Mouse (Mus musculus): ENCODE results near the gene Frmd6.

The Frmd6 gene

DNA sequence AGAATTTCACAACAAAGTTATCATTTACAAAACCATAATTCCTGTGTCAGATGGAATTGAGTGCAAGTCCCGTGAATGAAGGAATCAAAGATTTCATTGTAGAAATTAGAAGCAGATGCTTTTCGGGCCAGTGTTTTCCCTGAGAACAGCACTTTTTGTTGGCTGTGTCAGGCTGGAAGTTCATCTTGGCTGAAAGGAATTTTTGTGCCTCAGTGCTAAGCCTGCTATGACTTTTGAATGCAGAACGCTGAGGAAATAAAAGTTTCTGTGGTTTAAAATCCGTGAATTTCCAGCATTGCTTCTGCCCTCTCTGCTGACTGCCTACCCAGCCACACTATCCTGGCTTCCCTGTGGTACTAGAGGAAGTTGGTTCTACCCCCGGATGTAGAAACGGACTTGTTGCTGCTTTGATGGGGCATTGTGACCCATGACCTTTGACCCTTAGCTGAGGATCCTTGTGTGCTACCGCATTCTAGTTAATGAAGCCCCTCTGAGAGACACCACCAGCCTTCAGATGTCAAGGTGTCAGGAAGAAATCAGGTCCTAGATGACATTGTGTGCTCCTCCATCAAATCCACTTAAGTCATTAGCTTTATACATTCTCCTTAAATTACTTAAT, 26.1 kb downstream of the Frmd6 start:
- no peak for DNase-seq (ENCODE audit: low spot score in 2 of 2)

DNA sequence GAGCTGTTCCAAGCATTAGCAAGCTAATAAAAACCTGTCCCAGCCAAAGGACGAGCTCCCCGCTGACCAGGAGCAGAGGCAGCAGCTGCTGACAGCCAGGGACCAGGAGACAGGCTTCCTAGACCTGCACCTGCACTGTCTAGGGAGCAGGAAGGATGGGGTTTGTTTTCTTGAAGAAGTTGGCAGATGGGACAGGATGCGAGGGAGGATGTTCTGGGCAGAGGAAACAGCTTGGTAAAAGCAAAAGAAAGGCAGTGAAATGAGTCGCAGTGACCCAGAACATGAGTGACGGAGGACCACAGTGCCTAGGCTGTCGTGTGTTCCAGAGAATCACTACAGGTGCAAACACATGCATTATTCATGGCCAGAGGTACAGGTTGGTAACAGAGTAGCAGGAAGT, 27.7 kb downstream of the Frmd6 start:
- no peak for DNase-seq (ENCODE audit: low spot score in 2 of 2)

DNA sequence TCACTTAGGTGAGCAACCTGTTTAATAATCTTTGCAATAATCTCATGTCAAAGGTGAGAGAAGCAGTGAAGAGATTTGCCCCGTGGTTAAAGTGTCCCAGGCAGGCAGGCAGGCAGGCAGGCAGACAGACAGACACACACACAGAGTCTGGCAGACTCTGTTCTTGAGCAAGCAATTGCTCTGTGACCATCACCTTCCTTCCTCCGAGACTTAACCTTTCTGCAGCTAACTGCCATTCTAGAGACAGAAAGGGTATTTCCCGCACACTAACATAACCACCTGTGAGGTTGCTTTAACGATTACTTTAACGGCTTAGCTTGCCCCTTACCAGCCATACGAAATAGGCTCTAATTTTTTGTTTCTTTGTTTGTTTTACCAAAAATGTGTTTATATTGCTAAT, 30.4 kb downstream of the Frmd6 start:
- no peak for DNase-seq (ENCODE audit: low spot score in 2 of 2)

DNA sequence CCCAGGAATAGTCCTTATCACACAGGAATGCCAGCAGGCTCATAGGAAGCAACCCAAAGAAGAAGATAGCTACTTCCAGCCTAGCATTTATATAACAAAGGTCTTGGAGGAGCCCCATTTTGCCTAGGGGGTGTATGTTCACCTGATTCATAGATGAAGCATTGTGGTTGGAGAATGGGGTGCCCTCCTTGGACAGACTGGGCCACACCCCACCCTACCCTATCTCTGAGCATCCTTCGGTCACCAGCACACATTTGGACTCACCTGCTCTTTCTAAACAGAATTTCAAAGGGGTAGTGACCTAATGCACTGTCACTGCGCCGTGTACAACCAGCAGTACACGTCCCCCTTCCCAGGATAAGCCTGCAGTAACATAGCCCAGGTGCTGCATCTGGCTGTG, 31.5 kb downstream of the Frmd6 start:
- DNase-seq (ENCODE audit: low spot score in 2 of 2): no peak

DNA sequence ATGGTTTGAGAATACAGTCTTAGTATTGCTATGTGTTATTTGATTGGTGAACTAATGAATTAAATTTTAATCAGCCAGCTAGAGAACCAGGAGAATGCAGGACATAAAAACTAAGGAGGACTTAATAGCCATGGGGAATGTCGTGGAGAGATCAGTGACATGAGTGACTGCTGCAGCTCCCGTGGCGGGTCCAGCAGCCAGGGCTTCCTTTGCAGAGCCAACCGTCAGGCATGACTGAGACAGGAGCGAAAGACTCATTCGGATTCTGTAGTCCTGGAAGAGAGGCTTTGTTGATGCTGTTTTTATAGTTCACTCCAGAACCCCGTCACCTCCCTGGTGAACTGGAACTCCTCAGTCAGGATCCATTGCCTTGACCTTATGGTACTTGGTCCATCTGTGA, 38.0 kb downstream of the Frmd6 start:
- no peak for DNase-seq (ENCODE audit: low spot score in 2 of 2)

GRCm38 (mm10) chr12:70867780-70868179, 42.5 kb downstream of the Frmd6 start:
- DNase-seq (ENCODE audit: low spot score in 2 of 2): no peak

GRCm38 (mm10) chr12:70868190-70868987, 43.1 kb downstream of the Frmd6 start:
- no peak for DNase-seq (ENCODE audit: low spot score in 2 of 2)

DNA sequence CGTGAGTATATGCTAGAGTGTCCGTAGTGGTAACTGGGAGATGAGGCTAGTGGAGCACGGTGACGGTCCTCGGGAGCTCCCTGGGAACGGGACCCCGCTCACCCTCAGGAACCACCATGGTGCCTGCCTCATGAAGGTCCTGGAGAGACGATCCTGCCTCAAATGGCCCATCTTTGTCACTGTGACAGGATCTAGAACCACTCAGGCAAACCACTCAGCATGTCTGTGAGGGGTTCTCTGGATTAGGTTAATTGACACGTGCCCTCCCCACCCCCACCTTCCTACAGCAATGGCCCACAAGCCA, 43.6 kb downstream of the Frmd6 start:
- no peak for DNase-seq (ENCODE audit: low spot score in 2 of 2)

DNA sequence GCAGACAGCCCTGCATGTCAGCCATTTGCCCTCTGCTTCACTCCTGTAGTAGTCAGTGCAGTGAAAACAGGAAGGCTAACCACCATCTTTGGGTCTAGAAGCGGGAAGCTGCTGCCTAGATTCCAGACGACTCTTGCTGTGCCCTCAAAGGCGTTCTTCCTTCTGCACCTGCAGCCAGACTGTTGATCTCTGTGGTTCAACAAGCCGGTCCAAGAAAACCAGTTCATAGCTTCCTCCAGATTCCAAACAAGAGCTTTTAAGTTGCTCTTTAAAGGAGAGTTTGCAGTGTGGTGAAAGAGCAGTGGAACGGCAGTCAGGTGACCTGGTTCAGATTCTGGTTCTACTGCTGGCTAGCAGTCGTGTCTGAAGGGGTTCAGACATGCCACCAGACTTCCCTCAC, 48.2 kb downstream of the Frmd6 start:
- DNase-seq (ENCODE audit: low spot score in 2 of 2): no peak

GRCm38 (mm10) chr12:70876270-70876998, 51.1 kb downstream of the Frmd6 start:
- DNase-seq (ENCODE audit: low spot score in 2 of 2): no peak

- DNase-seq (ENCODE audit: low spot score in 2 of 2): no peak
Observed at GRCm38 (mm10) chr12:70877926-70878710, 52.8 kb downstream of the Frmd6 start.

DNA sequence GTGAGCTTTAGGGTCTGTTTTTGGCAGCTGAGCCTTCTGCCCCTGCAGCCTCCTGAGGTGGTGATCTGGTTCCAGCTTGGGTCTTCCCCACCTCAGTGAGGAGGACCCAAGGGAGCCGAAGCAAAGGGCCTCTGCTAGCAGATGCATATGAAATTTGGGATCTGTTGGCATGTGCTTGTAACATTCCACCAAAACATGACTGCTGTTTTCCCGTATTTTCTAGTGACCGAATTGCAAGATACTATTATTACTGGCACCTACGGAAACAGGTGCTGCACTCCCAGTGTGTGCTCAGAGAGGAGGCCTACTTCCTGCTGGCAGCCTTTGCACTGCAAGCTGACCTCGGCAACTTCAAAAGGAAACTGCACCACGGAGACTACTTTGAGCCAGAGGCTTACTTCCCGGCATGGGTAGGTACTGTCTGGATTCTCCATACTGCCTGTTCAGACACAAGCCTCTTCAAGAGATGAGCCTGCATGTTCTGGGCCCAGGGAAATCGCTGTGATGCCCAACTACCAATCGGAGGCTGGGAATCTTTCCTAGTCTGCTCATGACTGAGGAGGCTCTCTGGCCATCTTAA, 55.2 kb downstream of the Frmd6 start:
- DNase-seq (ENCODE audit: low spot score in 2 of 2): no peak

DNA sequence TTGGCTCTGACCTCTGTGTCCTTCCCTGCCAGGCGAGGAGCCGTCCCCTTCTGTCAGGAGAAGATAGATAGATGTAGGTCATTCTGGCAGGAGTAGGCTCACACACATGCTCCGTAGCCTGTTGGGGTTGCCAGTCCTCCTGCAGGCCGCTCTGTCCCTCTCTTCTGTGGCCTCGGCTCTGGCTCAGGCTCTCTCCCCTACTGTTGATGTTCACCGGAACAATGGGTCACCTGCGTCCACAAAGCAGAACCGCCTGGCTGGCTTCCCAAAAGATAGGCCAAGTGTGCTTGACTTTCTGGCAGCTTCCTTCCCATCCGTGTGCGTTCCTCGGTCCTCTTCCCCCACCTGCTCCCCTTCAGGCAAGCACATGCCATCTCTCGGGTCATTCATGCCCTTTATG, 56.0 kb downstream of the Frmd6 start:
- DNase-seq (ENCODE audit: low spot score in 2 of 2): no peak

- DNase-seq (ENCODE audit: low spot score in 2 of 2): no peak
Observed at GRCm38 (mm10) chr12:70881854-70882253, 56.5 kb downstream of the Frmd6 start.

DNA sequence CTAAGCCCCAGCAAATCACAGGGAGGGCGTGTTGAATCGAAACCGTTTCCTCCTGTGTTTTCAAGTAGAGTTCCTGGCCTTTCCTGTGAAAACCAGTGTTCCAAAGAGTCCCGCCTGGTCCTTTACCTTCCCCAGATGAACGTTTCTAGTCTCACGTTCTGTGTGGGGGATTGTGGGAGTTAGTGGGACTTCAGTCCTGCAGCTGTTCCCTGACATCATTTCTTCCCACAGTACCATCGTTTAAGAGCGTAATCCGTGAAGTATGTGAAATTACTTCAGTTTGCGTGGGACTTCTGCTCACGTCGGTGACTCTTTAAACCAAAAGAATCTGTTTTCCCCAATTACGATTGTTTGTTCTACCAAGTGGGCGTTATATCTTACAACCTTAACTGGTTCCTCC, 57.8 kb downstream of the Frmd6 start:
- DNase-seq (ENCODE audit: low spot score in 2 of 2): no peak

- no peak for DNase-seq (ENCODE audit: low spot score in 2 of 2)
Observed at GRCm38 (mm10) chr12:70884113-70884512, 58.8 kb downstream of the Frmd6 start.

- no peak for DNase-seq (ENCODE audit: low spot score in 2 of 2)
Observed at GRCm38 (mm10) chr12:70884973-70885372, 59.7 kb downstream of the Frmd6 start.

GRCm38 (mm10) chr12:70885576-70885975, 60.3 kb downstream of the Frmd6 start:
- DNase-seq (ENCODE audit: low spot score in 2 of 2): no peak

DNA sequence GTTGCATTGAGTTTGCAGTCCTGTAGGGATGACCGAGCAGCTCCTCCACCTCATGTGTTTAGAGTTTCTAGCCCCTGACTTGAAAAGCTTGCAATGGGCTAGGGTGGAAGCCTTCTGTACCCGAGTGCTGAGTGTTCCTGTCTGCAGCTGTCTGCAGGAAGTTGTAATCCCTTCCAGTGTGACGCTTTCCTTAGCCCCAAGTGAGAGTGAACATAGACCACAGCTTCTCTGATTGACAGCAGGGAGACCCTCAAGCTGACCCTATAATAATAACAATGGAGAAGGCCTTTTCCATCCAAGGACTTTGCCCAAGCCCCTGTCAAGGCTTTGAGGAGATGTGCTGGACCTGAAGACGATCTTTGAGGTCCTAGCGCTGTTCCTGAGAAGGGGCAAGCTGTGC, 65.1 kb downstream of the Frmd6 start:
- no peak for DNase-seq (ENCODE audit: low spot score in 2 of 2)

- no peak for DNase-seq (ENCODE audit: low spot score in 2 of 2)
Observed at GRCm38 (mm10) chr12:70890874-70891470, 65.7 kb downstream of the Frmd6 start.

- no peak for DNase-seq (ENCODE audit: low spot score in 2 of 2)
Observed at GRCm38 (mm10) chr12:70895275-70895674, 70.0 kb downstream of the Frmd6 start.

Measured in frontal cortex, postnatal 10 days (tissue).